Mouse (Mus musculus): ENCODE measurements around the gene Fam69a.
"Not testable (repeated sequence)": the region's sequence is repeated elsewhere in the genome, so short reads cannot be mapped to it uniquely, and the experiment has no call there.

The Fam69a gene

DNA sequence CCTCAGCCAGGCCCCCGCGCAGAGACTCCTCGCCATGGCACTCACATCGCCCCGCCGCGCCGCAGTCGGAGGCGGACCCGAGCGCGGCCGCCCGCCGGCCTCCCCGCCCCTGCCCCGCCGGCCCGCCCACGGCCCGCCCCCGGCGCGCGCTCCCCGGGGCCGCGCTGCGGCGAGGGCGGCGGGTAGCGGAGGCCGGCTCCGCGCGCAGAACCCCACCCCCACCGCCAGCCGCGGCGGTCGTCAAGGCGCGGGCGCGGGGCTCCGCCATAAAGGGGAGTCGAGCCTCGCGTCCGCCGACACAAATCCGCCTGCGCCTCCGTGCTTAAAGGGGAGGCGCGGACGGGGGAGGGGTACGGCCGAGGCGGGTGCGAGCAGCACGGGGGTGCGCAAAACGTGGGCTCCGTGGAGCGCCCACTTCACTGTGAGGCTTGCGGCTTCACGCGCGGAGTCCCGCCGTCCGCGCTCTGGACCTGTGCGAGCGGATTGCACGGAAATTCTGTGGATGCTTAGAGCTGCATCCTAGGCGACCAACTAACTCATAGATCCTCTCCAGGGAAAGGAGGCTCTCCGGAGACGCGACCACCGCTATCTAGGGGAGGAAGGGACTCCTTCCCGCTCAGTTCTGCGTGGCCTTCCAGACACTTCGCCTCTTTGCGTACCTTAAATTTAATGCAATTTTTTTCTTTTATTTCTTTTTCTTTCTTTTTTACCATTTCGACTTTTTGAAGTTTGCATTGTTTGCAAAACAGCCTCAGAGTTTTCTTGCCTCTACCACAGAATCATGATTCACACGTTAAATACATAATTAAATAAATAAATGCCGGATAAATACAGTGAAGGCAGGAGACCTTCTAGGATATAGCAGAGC lies at the start of gene Fam69a:
TSS of gene Fam69a (minus strand) at position 119 of the 868 bp plus-strand sequence.
- peak; percentile 93 for DNase-seq (ENCODE audit: low read depth, low spot score)

- no peak for DNase-seq (ENCODE audit: low read depth, low spot score)
Measured at GRCm38 (mm10) chr5:108035523-108035922, 48.6 kb upstream of the Fam69a start.

DNA sequence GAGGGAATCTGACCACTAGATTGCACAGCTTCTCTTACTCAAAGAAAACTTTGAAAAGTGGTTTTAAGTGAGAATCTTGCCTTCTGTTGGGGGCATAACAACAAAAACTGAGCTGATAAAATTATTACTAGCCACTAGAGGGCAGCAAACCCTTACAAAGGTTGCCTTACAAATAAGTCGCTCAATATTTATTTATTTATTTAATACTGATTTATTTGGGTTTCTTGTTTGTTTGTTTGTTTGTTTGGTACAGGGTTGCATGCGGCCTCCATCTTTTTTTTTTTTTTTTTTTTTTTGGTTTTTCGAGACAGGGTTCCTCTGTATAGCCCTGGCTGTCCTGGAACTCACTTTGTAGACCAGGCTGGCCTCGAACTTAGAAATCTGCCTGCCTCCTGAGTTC lies 47.3 kb upstream of the Fam69a start:
- peak; percentile 81 for DNase-seq (ENCODE audit: low read depth, low spot score)

GRCm38 (mm10) chr5:108031267-108031666 lies 44.4 kb upstream of the Fam69a start:
- no peak for DNase-seq (ENCODE audit: low read depth, low spot score)

- peak; percentile 59 for DNase-seq (ENCODE audit: low read depth, low spot score)
Measured at GRCm38 (mm10) chr5:108029968-108030367, 43.1 kb upstream of the Fam69a start.

DNA sequence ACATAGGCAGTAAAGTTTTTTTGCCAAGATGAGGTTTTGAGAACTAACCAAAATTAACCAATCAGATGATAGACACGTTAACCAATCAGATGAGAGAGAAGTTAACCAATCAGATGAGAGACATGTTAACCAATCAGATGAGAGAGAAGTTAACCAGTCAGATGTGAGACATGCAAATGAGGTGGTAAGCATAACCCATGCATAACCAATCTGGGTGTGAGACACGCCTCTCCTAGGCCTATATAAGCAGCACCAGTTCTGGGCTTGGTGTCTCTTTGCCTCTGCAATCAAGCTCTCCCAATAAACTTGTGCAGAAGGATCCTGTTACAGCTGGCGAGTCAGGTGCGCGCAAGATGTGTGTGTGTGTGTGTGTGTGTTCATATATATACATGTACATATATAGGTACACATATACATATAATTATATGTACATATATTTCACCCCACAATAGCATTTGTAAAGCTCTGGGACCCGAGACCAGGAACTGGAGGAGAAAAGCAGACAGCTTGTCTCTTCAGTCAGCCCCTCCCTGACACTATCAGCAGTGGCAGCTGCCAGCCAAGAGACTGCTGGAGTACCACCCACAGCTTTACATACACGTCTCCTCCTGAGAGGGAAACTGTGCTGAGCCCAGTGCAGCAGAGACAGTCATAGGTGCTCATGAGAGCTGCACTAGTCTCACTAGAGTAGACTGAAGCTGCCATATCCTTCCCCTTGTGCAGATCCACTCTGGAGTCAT lies 42.1 kb upstream of the Fam69a start:
- not testable (repeated sequence) for DNase-seq (ENCODE audit: low read depth, low spot score)

- no peak for DNase-seq (ENCODE audit: low read depth, low spot score)
Measured at GRCm38 (mm10) chr5:108028230-108028629, 41.3 kb upstream of the Fam69a start.

- no peak for DNase-seq (ENCODE audit: low read depth, low spot score)
Measured at GRCm38 (mm10) chr5:108021346-108021745, 34.5 kb upstream of the Fam69a start.

DNA sequence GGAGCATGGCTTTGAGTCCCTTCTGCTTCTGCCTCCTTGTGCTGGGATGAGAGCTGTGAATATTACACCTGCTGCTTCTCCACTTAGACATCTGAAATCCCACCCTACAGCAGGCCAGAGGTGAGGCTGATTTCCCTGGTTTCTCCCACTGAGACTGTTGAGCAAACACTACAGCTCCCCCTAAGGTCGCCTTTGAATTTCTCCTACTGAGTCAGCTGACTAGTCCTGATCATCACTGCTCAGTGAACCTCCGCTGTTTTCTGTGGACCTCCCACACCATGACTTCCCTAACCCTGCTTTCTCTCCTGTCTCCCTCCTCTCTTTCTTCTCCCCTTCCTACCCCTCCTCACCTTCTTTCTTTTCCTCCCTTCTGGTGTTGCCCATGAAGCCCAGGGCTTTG lies 32.5 kb upstream of the Fam69a start:
- no peak for DNase-seq (ENCODE audit: low read depth, low spot score)

GRCm38 (mm10) chr5:108017232-108017631 lies 30.3 kb upstream of the Fam69a start:
- DNase-seq (ENCODE audit: low read depth, low spot score) = no peak

GRCm38 (mm10) chr5:108015422-108015821 lies 28.5 kb upstream of the Fam69a start:
- no peak for DNase-seq (ENCODE audit: low read depth, low spot score)

DNA sequence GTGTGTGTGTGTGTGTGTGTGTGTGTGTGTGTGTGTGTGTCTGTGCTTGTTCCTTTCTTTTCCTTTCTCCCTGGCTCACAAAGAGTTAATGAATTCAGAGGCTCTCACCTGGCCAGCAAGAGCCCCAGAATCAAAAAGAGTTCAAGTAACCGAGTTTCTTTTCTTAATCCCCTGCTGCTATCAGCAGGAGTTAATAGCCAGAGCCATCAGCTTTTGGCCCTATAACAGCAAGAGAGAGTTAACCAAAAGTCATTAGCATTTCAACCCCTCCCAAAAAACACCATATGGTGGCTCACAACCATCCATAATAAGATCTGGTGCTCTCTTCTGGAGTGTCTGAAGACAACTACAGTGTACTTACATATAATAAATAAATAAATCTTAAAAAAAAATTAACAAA lies 27.3 kb upstream of the Fam69a start:
- DNase-seq (ENCODE audit: low read depth, low spot score) = no peak

DNA sequence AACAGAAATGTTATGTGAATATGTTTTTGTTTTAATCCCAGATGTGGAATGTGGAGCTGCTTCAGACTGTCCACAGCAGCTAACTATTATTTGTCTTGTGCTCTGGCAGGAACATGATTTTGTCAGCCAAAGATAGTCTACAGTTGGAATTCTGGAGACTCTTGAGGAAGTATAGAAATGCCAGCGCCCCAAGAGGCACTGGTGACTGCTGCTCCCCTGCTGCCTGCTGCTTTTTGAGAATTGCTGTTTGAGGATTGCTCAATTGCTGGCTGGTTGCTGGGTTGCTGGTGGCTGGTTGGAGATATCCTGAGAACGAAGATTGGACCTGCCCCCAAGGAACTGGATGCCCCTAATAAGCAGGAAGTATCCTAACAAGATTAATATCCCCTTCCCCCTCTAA lies 22.8 kb upstream of the Fam69a start:
- DNase-seq (ENCODE audit: low read depth, low spot score) = no peak

GRCm38 (mm10) chr5:108005134-108005533 lies 18.2 kb upstream of the Fam69a start:
- peak; percentile 76 for DNase-seq (ENCODE audit: low read depth, low spot score)

DNA sequence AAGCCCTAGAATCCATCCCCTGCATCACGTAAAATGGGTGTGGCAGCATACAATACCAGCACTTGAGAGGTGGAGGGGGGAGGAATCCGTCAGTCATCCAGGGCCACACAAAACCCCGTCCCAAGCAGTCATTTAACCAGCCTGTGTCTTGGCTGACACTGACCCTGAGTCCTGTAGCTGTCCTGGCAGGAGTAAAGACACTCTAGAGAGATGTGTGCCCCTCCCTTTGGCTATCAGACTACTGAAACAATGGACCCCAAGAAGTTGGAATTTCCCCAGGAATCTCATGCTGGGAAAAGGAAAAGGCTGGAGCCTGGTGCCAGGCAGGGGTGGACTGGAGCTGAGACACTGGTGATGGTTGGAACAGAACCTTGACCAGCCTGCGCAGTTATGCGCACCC lies 15.8 kb upstream of the Fam69a start:
- DNase-seq (ENCODE audit: low read depth, low spot score) = no peak

DNA sequence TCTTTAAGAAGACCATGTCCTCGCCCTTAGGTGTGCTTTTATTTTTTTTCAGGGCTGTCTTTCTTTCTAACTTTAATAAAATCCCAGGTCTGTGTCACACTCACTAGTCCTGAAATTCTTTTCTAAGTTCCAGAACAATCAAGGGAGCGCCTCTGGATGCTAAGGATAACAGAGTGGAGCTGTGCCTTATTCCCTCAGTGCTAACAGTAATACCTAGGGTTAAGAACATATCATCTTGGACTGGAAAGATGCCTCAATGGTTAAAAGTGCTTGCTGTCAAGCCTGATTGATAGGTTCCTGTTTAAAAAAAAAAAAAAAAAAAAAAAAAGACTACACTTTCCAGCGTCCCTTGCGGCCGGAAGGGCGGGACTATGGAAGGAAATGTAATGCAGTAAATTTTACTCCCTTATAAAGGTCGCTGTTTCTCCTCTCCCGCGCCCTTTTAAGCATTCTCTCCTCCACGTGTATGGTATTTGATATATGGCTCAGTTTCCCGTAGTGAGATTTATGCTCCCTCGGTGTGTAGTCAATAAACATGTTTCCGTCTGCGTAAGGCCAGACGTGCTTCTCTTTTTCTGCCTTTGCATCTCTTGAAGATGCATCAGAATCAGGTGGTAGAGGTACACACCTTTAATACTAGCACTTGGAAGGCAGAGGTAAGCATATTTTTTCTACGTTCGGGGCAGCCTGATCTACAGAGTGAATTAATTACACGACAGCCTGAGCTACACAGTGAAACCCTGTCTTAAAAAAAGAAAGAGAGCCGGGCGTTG lies 14.1 kb upstream of the Fam69a start:
- DNase-seq (ENCODE audit: low read depth, low spot score) = peak; percentile 82

DNA sequence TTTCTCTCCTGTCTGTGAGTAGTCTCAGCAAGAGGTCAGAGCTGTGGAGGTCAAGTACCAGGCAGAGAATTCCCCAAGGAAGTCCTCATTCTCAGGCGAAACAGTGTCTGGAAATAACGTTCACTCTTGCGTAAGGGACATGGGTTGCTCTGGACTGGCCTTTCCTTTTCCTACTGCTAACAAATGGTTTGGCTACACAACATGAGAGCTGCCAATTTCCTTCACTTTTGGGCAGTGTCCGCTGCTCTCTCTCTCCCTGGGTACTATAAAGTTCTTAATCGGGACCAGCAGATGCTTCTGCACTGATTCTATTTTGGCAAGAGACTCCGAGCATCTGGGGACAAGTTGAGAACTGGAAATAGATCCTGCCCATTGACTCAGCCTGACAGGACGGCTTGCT lies 10.8 kb upstream of the Fam69a start:
- DNase-seq (ENCODE audit: low read depth, low spot score) = no peak

- no peak for DNase-seq (ENCODE audit: low read depth, low spot score)
Measured at GRCm38 (mm10) chr5:107995936-107996335, 9.1 kb upstream of the Fam69a start.

DNA sequence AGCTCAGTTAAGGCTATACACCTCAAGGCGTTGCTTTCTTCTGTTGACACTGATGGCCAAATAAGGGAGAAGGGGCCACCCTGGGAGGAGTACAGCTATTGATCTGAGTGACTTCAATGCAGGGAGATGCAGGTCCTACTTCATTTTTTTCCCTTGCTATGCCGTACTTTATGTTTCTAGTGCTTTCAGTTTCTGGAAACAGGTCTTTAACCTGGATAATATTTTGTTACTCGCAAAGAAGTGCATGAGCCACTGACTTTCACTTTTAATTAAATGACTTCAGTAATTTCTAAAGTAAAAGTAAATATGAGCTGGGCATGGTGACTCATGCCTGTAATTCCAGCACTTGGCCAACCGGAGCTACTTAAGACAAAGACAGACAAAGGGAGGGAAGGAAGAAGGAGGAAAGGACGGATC lies 958 bp upstream of the Fam69a start:
- peak; percentile 63 for DNase-seq (ENCODE audit: low read depth, low spot score)

DNA sequence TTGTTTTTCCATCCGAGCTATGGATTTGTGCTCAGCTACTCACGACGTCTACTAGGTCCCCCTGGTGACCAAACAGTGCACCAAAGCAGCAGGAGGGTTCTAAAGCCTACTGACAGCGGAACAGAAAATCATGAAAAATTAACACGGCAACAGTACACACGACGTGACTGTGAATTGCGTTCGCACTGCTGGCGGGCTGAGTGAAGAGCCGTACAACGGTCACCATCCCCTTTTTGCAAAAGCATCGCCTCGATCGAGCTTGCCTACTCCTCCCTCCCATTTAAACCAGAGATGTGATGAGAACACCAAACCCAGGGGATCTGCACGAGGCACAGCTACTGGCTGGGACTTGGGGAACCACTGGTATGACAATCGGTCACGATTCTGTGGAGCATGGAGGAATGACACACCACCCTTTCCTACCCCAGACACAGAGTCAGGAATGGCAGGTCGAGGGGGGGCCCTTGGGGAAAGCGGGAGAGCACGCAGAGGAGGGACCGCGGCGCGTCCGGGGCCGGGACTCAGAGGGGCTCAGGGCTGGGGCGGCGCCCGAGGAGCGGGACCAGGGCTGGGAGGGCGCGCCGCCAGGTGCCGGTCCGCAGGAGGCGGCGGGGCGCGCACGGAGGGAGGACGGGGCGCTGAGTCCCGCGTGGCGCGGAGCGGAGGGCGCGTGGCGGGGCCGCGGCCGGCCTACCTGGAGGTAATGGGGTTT lies 474 bp downstream of the Fam69a start:
- DNase-seq (ENCODE audit: low read depth, low spot score) = peak; percentile 91

DNA sequence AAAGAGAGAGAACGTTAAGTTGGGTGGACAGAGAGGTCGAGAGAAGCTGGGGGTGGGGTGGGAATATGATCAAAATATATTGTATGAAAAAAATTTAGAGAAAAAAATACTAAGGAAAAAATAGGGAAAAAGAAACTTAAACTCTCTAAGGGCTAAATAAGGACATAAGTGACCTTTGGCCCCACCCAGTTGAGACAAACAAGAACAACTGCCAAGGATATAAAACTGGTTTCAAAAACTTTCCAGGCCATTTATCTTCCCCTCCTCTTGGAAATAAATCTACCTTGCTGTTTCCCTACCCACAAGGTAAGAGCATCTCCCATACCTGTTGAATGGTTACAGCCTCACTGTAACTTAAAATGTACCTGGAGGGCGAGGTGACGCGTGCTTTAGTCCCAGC lies 2.9 kb downstream of the Fam69a start:
- DNase-seq (ENCODE audit: low read depth, low spot score) = no peak
